Mouse (Mus musculus): ENCODE data around the gene Tiam2. TPM values are rescaled to one million over a fixed set of nuclear protein-coding genes. Genes with fewer than 3 reads are reported as not detected.

The Tiam2 gene
- total and polyA plus RNA-seq, 3 experiments = 0.42 to 1.9 TPM; not detected in 1

- Histone ChIP-seq H3K36me3 (ENCODE audit: control insufficient read depth in 1 of 2, insufficient read depth in 2 of 2, low read length in 2 of 2) (no peaks in the 10 kb centered on the region), H3K9ac (ENCODE audit: control insufficient read depth, low read depth, low read length, poor library complexity, severe bottlenecking) (peak overlapping the region; percentile 70), H3K9me3 (replicated peaks; ENCODE audit: insufficient read depth, low read length) (no peaks in the 10 kb centered on the region), H3K27ac (ENCODE audit: control insufficient read depth, low read depth, low read length) (no peak overlapping the region), H3K4me1 (ENCODE audit: control insufficient read depth in 1 of 2, insufficient read depth in 2 of 2, low read length in 2 of 2) (0 out of 4 replicates have a peak, but pooled peaks cover 0 to 3% of the 10 kb centered on the region in 2 experiments), H3K4me3 (ENCODE audit: control insufficient read depth in 1 of 2, insufficient read depth in 1 of 2, low read depth in 2 of 2, low read length in 2 of 2) (peak overlapping the region; percentile 42 to 53; a peak in 3 of 4 replicates), H3K79me2 (ENCODE audit: control insufficient read depth, insufficient read depth, low read length, poor library complexity) (no peaks in the 10 kb centered on the region), H3K27me3 (ENCODE audit: control insufficient read depth in 1 of 2, insufficient read depth in 2 of 2, low read length in 2 of 2) (no peaks in the 10 kb centered on the region)
- TF ChIP-seq SMC3 (IDR thresholded peaks at IDR 0.05; ENCODE audit: low read depth, low read length) (no peak), MAX (IDR thresholded peaks at IDR 0.05; ENCODE audit: low read length) (0 out of 2 replicates have a peak, but pooled peaks have one; percentile 22), POLR2AphosphoS2 (IDR thresholded peaks at IDR 0.05; ENCODE audit: low read length) (no peak), UBTF (IDR thresholded peaks at IDR 0.05; ENCODE audit: borderline replicate concordance, insufficient read depth, low read depth, low read length) (no peak), JUND (IDR thresholded peaks at IDR 0.05; ENCODE audit: low read depth, low read length) (no peak), USF1 (IDR thresholded peaks at IDR 0.05; ENCODE audit: low read depth, low read length) (no peak), SIN3A (IDR thresholded peaks at IDR 0.05; ENCODE audit: low read length) (no peak), ZKSCAN1 (IDR thresholded peaks at IDR 0.05; ENCODE audit: low read depth, low read length) (no peak), MAZ (IDR thresholded peaks at IDR 0.05; ENCODE audit: low read depth, low read length) (no peak), NRF1 (IDR thresholded peaks at IDR 0.05; ENCODE audit: insufficient read depth, low read depth, low read length, poor library complexity, severe bottlenecking) (peak; percentile 65), POLR2A (IDR thresholded peaks at IDR 0.05; ENCODE audit: control insufficient read depth in 1 of 2, insufficient read depth in 1 of 2, low read depth in 1 of 2, low read length in 2 of 2, poor library complexity in 1 of 2) (0 out of 4 replicates have a peak, but pooled peaks of 1 of the 2 experiments have one; percentile 32)
- DNase-seq (ENCODE audit: low read depth, low spot score) = peak; percentile 58
Measured at GRCm38 (mm10) chr17:3313711-3314624, 12.4 kb upstream of the Tiam2 start.

- peak overlapping the region in 1 of 2 experiments; percentile 53; a peak in 2 of 4 replicates for H3K4me3 ChIP-seq (ENCODE audit: control insufficient read depth in 1 of 2, insufficient read depth in 1 of 2, low read depth in 2 of 2, low read length in 2 of 2)
- peak overlapping the region; percentile 70; the same call in 1 of the 2 replicates for H3K9ac ChIP-seq (ENCODE audit: control insufficient read depth, low read depth, low read length, poor library complexity, severe bottlenecking)
- TF ChIP-seq MAX (IDR thresholded peaks at IDR 0.05; ENCODE audit: low read length) (0 out of 2 replicates have a peak, but pooled peaks have one; percentile 4), E2F4 (IDR thresholded peaks at IDR 0.05; ENCODE audit: borderline replicate concordance, low read depth, low read length) (no peak)
- peak; percentile 16 for DNase-seq (ENCODE audit: low read depth, low spot score)
- no peak overlapping the region for H3K27ac ChIP-seq (ENCODE audit: control insufficient read depth, low read depth, low read length)
- no peaks in the 10 kb centered on the region for H3K27me3 ChIP-seq (ENCODE audit: control insufficient read depth in 1 of 2, insufficient read depth in 2 of 2, low read length in 2 of 2)
- no peaks in the 10 kb centered on the region for H3K79me2 ChIP-seq (ENCODE audit: control insufficient read depth, insufficient read depth, low read length, poor library complexity)
- H3K9me3 ChIP-seq (replicated peaks; ENCODE audit: insufficient read depth, low read length) = no peaks in the 10 kb centered on the region
- 0 out of 4 replicates have a peak, but pooled peaks cover 0 to 3% of the 10 kb centered on the region in 2 experiments for H3K4me1 ChIP-seq (ENCODE audit: control insufficient read depth in 1 of 2, insufficient read depth in 2 of 2, low read length in 2 of 2)
- no peaks in the 10 kb centered on the region for H3K36me3 ChIP-seq (ENCODE audit: control insufficient read depth in 1 of 2, insufficient read depth in 2 of 2, low read length in 2 of 2)
Measured at GRCm38 (mm10) chr17:3314625-3315020, 11.8 kb upstream of the Tiam2 start.

Measured in MEL (cell line).